Mouse (Mus musculus) neural tube, embryonic 13.5 days (tissue): ENCODE results near the gene Pkhd1. TPM values are rescaled to one million over a fixed set of nuclear protein-coding genes. Genes with fewer than 3 reads are reported as not detected.

Experiments
- ATAC-seq: fragments of 200-750 bp; cut with Nextera tagmentation; 2 replicates; pipeline ENCODE4 v1.8.0; 2017; ENCODE audit warnings: low read depth, mild to moderate bottlenecking, moderate TSS enrichment, moderate library complexity
- H3K27ac ChIP-seq: fragments of 300-500 bp; sonication (generic); replicated peaks from 2 replicates; pipeline ENCODE4 v1.5.1; 2015; ENCODE audit warnings: moderate library complexity, mild to moderate bottlenecking, inconsistent platforms
- H3K27me3 ChIP-seq: fragments of 300-500 bp; sonication (generic); 2 replicates; pipeline ENCODE4 v1.6.1; 2015; ENCODE audit warnings: mild to moderate bottlenecking, inconsistent platforms
- H3K36me3 ChIP-seq: fragments of 300-500 bp; sonication (generic); 2 replicates; pipeline ENCODE4 v1.6.1; 2015; ENCODE audit warnings: mild to moderate bottlenecking, inconsistent platforms
- H3K4me1 ChIP-seq: fragments of 300-500 bp; sonication (generic); replicated peaks from 2 replicates; pipeline ENCODE4 v1.6.1; 2015; ENCODE audit warnings: inconsistent platforms
- H3K4me2 ChIP-seq: fragments of 300-500 bp; sonication (generic); 2 replicates; pipeline ENCODE4 v1.6.1; 2015; ENCODE audit warnings: inconsistent platforms, mild to moderate bottlenecking, moderate library complexity
- H3K4me3 ChIP-seq: fragments of 300-500 bp; sonication (generic); 2 replicates; pipeline ENCODE4 v1.5.1; 2015; ENCODE audit warnings: mild to moderate bottlenecking, inconsistent platforms
- H3K9ac ChIP-seq: fragments of 300-500 bp; sonication (generic); 2 replicates; pipeline ENCODE4 v1.6.1; 2015; ENCODE audit warnings: moderate library complexity, mild to moderate bottlenecking, inconsistent platforms
- H3K9me3 ChIP-seq: fragments of 300-500 bp; sonication (generic); 2 replicates; pipeline ENCODE4 v1.6.1; 2016; ENCODE audit warnings: inconsistent platforms
- WGBS: fragments of 180-500 bp; shearing (Covaris S2); methylation state at CpG from one replicate; pipeline ENCODE4 v1.1.7; 2015; 5-methylcytosine and 5-hydroxymethylcytosine counted together
- polyA plus RNA-seq: library from polyadenylated mRNA; unstranded; fragments of >200 nt; fragmentation: Nextera tagmentation; extraction: Ambion mirVana; gene quantifications from 2 replicates; pipeline ENCODE4 v1.2.1, GENCODE M21; 2015

Pkhd1 gene
- polyA plus RNA-seq, 1 experiment from 2014 or later = 0.03 TPM

DNA sequence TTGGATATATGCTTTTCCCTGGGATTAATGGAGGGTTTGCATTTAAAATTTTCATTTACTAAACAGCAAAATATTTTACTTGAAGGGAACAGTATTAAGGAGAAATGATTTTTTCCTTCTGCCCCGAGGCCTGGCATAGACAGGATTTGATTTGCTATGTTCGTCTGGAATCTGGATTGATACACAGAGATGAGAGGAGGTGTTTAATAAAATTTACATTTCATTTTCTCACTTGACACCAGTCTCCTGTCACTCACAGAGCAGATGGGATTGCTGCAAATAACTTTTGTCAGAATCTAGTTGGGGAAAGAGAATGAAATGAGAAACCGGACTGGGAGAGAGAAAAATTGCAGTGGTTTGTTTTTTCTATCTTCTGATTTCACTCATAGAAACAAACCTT is 578.5 kb downstream of the Pkhd1 start:
- no peak for ATAC-seq
- Histone ChIP-seq H3K4me3 (no peak overlapping the region), H3K27me3 (no peaks in the 10 kb centered on the region), H3K27ac (no peak overlapping the region), H3K9me3 (no peaks in the 10 kb centered on the region), H3K36me3 (no peaks in the 10 kb centered on the region), H3K9ac (no peak overlapping the region), H3K4me2 (no peak overlapping the region), H3K4me1 (no peaks in the 10 kb centered on the region)
- 83% methylated on average over 3 of the region's 3 CpGs for WGBS

DNA sequence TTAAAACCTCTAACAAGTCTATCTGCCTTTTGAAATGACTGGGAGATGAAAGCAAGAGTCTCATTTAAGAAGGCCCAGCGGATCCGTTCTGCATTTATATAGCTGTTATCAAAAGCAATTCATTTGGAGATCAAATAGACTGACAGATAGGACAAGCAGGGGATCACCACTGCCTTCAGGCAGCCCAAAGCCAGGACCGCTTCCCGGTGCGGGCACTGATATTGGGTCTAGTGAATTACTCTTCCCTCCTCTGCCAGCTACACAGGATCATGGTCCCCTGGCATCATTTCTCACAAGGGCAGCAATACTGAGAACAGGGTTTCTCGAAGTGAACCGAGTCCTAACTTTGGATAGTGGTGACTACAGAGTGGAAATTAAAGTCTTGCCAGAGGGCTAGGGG is 582.6 kb downstream of the Pkhd1 start:
- Histone ChIP-seq H3K27me3 (no peaks in the 10 kb centered on the region), H3K4me1 (no peaks in the 10 kb centered on the region), H3K27ac (no peak overlapping the region), H3K4me2 (no peak overlapping the region), H3K36me3 (no peaks in the 10 kb centered on the region), H3K9ac (no peak overlapping the region), H3K4me3 (no peak overlapping the region), H3K9me3 (no peaks in the 10 kb centered on the region)
- WGBS = 66% methylated on average over 7 of the region's 7 CpGs
- ATAC-seq = no peak

DNA sequence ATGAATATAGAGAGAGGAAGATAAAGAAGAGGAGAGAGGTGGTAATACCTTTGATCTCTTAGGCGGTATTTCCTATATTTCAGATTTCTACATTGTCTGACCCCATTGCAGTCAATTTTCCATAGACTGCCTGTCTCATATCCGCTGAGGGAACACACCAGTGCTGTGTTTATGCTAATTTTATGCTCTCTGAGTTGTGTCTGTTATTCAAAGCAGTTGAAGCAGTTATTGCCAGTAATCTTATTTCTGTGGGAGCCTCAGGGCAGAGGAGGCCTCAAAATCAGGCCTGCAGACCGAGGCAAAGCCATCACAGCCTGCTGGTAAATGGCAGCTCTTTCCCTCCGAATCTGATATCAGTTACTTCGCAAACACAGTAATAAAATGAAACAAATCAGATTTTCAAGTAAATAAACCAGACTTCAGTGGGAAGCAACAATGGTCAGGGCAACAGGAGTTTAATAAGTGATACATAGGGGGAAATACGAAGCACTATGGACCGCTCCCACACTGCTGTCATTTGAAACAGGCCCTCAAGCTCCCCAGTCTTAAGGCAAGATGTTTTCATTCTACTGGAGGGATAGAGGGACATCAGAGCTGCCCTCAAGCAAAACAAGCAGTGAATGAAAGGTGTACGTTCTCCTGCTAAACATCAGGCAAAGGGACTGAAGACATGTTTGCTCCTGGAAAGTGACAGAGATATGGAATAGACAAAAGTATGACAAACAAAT is 599.5 kb downstream of the Pkhd1 start:
- Histone ChIP-seq H3K9me3 (no peaks in the 10 kb centered on the region), H3K27ac (peak overlapping the region; percentile 34; the same call in 1 of the 2 replicates), H3K4me2 (no peak overlapping the region), H3K27me3 (no peaks in the 10 kb centered on the region), H3K9ac (no peak overlapping the region), H3K4me3 (no peak overlapping the region), H3K4me1 (0 out of 2 replicates have a peak, but pooled peaks cover 5% of the 10 kb centered on the region), H3K36me3 (no peaks in the 10 kb centered on the region)
- 64% methylated on average over 8 of the region's 8 CpGs for WGBS
- peak; percentile 84 for ATAC-seq

DNA sequence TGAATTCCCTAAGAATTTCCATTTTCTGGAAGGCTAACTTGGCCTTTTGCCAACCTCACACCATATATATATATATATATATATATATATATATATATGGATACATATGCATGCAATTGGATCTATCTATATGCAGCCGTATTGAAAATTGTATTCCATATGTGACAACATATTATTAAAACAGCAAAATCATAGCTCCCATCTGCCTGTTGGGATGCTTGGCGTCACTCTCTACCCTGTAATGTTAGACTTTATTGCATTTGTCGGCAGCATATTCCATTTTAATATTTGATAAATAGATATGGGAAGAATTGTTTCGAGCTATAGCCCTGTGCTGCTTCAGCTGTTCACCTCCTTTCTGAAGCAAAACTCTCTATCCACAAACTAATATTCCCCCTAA is 600.2 kb downstream of the Pkhd1 start:
- Histone ChIP-seq H3K27ac (no peak overlapping the region), H3K27me3 (no peaks in the 10 kb centered on the region), H3K4me2 (no peak overlapping the region), H3K9me3 (no peaks in the 10 kb centered on the region), H3K4me3 (no peak overlapping the region), H3K9ac (no peak overlapping the region), H3K36me3 (no peaks in the 10 kb centered on the region), H3K4me1 (0 out of 2 replicates have a peak, but pooled peaks cover 5% of the 10 kb centered on the region)
- no peak for ATAC-seq
- WGBS = 84% methylated on average over 4 of the region's 4 CpGs

Other genes with a start within 250 kb of the Pkhd1 start
- gene Il17a, start 112.8 kb upstream of the Pkhd1 start, polyA plus RNA-seq = not detected in 2 replicates
- gene Il17f, start 172.6 kb upstream of the Pkhd1 start, polyA plus RNA-seq = not detected in 2 replicates
- gene Mcm3, start 202.2 kb upstream of the Pkhd1 start, polyA plus RNA-seq = 23.9 and 26.8 TPM in 2 replicates